Mouse (Mus musculus) olfactory bulb, adult 2 months (tissue): ENCODE results near the gene Xpnpep2.

Experiments used
- CTCF ChIP-seq: fragments of 200-500 bp; IDR thresholded peaks from 2 replicates; pipeline ENCODE4 v1.5.1; 2012; ENCODE audit warnings: low read depth, mild to moderate bottlenecking, low read length, moderate library complexity; ENCODE audit not compliant: insufficient read depth
- POLR2A ChIP-seq: fragments of 200-500 bp; IDR thresholded peaks from 2 replicates; pipeline ENCODE4 v1.6.1; 2012; ENCODE audit warnings: mild to moderate bottlenecking, low read depth, low read length, moderate library complexity; ENCODE audit not compliant: insufficient read depth

DNA sequence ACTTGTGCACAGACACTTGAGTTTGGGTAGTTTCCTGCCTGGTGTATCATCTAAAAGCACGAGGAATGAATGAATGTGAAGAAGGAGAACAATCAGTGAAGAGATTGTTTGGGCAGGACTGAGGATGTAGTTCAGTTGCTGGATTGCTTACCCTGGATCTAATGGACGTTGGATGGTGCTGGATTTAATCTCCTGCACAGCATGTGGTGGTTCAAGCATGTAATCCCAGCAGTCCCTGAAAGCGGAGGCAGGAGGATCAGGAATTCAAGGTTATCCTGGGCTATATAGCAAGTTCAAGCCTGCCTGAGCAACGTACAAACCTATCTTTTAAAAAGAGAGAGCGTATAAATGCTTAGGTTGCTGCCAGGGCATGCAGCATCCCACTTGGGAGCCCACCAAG, 36.1 kb upstream of the Xpnpep2 start:
- TF ChIP-seq CTCF (no peak), POLR2A (no peak)
